Mouse (Mus musculus) intestine, embryonic 14.5 days (tissue): Measurements from ENCODE around the gene Ppp1r16b. TPM values are rescaled to one million over a fixed set of nuclear protein-coding genes. Genes with fewer than 3 reads are reported as not detected.

Experiments
- ATAC-seq: fragments of 200-750 bp; cut with Nextera tagmentation; replicated peaks from 2 replicates; pipeline ENCODE4 v1.8.0; 2017; ENCODE audit warnings: low read depth, moderate number of reproducible peaks, moderate TSS enrichment, moderate library complexity; ENCODE audit not compliant: low FRiP score, low TSS enrichment
- DNase-seq: peaks from one replicate; pipeline ENCODE4 v3.0.0-alpha.2; 2018; ENCODE audit warnings: low spot score
- H3K27ac ChIP-seq: fragments of 300-500 bp; sonication (generic); 2 replicates; pipeline ENCODE4 v1.5.1; 2014; ENCODE audit warnings: low read depth, mild to moderate bottlenecking, control low read depth
- H3K27me3 ChIP-seq: fragments of 300-500 bp; sonication (generic); replicated peaks from 2 replicates; pipeline ENCODE4 v1.6.1; 2014; ENCODE audit warnings: low read length, control low read depth; ENCODE audit not compliant: control insufficient read depth, insufficient read depth
- H3K36me3 ChIP-seq: fragments of 300-500 bp; sonication (generic); 2 replicates; pipeline ENCODE4 v1.6.1; 2014; ENCODE audit warnings: low read length, control low read depth; ENCODE audit not compliant: control insufficient read depth, insufficient read depth
- H3K4me1 ChIP-seq: fragments of 300-500 bp; sonication (generic); replicated peaks from 2 replicates; pipeline ENCODE4 v1.6.1; 2014; ENCODE audit warnings: low read length, control low read depth, mixed read lengths; ENCODE audit not compliant: control insufficient read depth, insufficient read depth
- H3K4me2 ChIP-seq: fragments of 300-500 bp; sonication (generic); 2 replicates; pipeline ENCODE4 v1.6.1; 2014; ENCODE audit warnings: low read length
- H3K4me3 ChIP-seq: fragments of 300-500 bp; sonication (generic); 2 replicates; pipeline ENCODE4 v1.5.1; 2014; ENCODE audit warnings: low read depth, low read length, control low read depth, mixed read lengths
- H3K9ac ChIP-seq: fragments of 300-500 bp; sonication (generic); 2 replicates; pipeline ENCODE4 v1.6.1; 2014; ENCODE audit warnings: mild to moderate bottlenecking, low read length
- H3K9me3 ChIP-seq: fragments of 300-500 bp; sonication (generic); 2 replicates; pipeline ENCODE4 v1.6.1; 2016; ENCODE audit warnings: low read length, control low read depth; ENCODE audit not compliant: control insufficient read depth
- WGBS: fragments of 180-500 bp; shearing (Covaris S2); extraction: QIAGEN DNeasy Blood & Tissue Kit; methylation state at CpG from one replicate; pipeline ENCODE4 v1.1.7; 2014; 5-methylcytosine and 5-hydroxymethylcytosine counted together
- polyA plus RNA-seq: library from polyadenylated mRNA; unstranded; fragments of >200 nt; fragmentation: Nextera tagmentation; extraction: Ambion mirVana; gene quantifications from 2 replicates; pipeline ENCODE4 v1.2.1, GENCODE M21; 2014

Gene Ppp1r16b
- polyA plus RNA-seq, 1 experiment from 2014 or later: 5.0 TPM

GRCm38 (mm10) chr2:158659346-158659745 is 5.9 kb upstream of the Ppp1r16b start:
- DNase-seq (no peak), ATAC-seq (no peak)
- Histone ChIP-seq H3K4me2 (no peak overlapping the region), H3K9me3 (no peaks in the 10 kb centered on the region), H3K36me3 (no peaks in the 10 kb centered on the region), H3K27me3 (no peaks in the 10 kb centered on the region), H3K4me3 (no peak overlapping the region), H3K27ac (peak overlapping the region; percentile 39; the same call in 1 of the 2 replicates), H3K4me1 (peaks cover 9% of the 10 kb centered on the region), H3K9ac (no peak overlapping the region)
- 60% methylated on average over 3 of the region's 3 CpGs for WGBS

GRCm38 (mm10) chr2:158666071-158666800 is 1.0 kb downstream of the Ppp1r16b start:
- Histone ChIP-seq H3K9me3 (no peaks in the 10 kb centered on the region), H3K9ac (no peak overlapping the region), H3K4me2 (no peak overlapping the region; the same call in 1 of the 2 replicates), H3K36me3 (no peaks in the 10 kb centered on the region), H3K27ac (peak overlapping the region; percentile 12; the same call in 1 of the 2 replicates), H3K4me3 (no peak overlapping the region), H3K4me1 (peaks cover 14% of the 10 kb centered on the region), H3K27me3 (peaks cover 56% of the 10 kb centered on the region)
- 50% methylated on average over 13 of the region's 13 CpGs for WGBS
- no peak for DNase-seq
- ATAC-seq: no peak

- H3K4me1 ChIP-seq: peaks cover 14% of the 10 kb centered on the region
- peak overlapping the region; percentile 75 for H3K4me2 ChIP-seq
- peak; percentile 61 for ATAC-seq
- DNase-seq: peak; percentile 67
- no peaks in the 10 kb centered on the region for H3K9me3 ChIP-seq
- no peak overlapping the region for H3K27ac ChIP-seq
- H3K9ac ChIP-seq: peak overlapping the region; percentile 29
- H3K27me3 ChIP-seq: peaks cover 56% of the 10 kb centered on the region
- H3K36me3 ChIP-seq: no peaks in the 10 kb centered on the region
- under 1% methylated on average over 47 of the region's 47 CpGs for WGBS
- H3K4me3 ChIP-seq: peak overlapping the region; percentile 40
Measured at GRCm38 (mm10) chr2:158667022-158667670, 1.9 kb downstream of the Ppp1r16b start.

- peak; percentile 75 for DNase-seq
- H3K36me3 ChIP-seq: no peaks in the 10 kb centered on the region
- peaks cover 56% of the 10 kb centered on the region for H3K27me3 ChIP-seq
- H3K9ac ChIP-seq: peak overlapping the region; percentile 29
- under 1% methylated on average over 53 of the region's 54 CpGs for WGBS
- ATAC-seq: peak; percentile 42
- H3K9me3 ChIP-seq: no peaks in the 10 kb centered on the region
- H3K4me2 ChIP-seq: peak overlapping the region; percentile 75
- peak overlapping the region; percentile 40 for H3K4me3 ChIP-seq
- no peak overlapping the region for H3K27ac ChIP-seq
- peaks cover 14% of the 10 kb centered on the region for H3K4me1 ChIP-seq
Measured at GRCm38 (mm10) chr2:158667671-158668432, 2.7 kb downstream of the Ppp1r16b start.

GRCm38 (mm10) chr2:158668433-158669010 is 3.3 kb downstream of the Ppp1r16b start:
- Histone ChIP-seq H3K27me3 (peaks cover 56% of the 10 kb centered on the region), H3K9ac (no peak overlapping the region)

GRCm38 (mm10) chr2:158669199-158670195 is 4.3 kb downstream of the Ppp1r16b start:
- WGBS: 55% methylated on average over 13 of the region's 13 CpGs
- no peaks in the 10 kb centered on the region for H3K9me3 ChIP-seq
- no peak for DNase-seq
- no peak overlapping the region for H3K4me3 ChIP-seq
- H3K36me3 ChIP-seq: no peaks in the 10 kb centered on the region
- no peak overlapping the region for H3K27ac ChIP-seq
- H3K27me3 ChIP-seq: peaks cover 56% of the 10 kb centered on the region
- peak overlapping the region; percentile 75; the same call in 1 of the 2 replicates for H3K4me2 ChIP-seq
- no peak for ATAC-seq
- H3K4me1 ChIP-seq: peaks cover 20% of the 10 kb centered on the region
- H3K9ac ChIP-seq: no peak overlapping the region

More at GRCm38 (mm10) chr2:158668433-158669010, 3.3 kb downstream of the Ppp1r16b start:
- DNase-seq (no peak), ATAC-seq (0 out of 2 replicates have a peak, but pooled peaks have one; percentile 13)
- H3K9me3 ChIP-seq: no peaks in the 10 kb centered on the region
- H3K4me2 ChIP-seq: peak overlapping the region; percentile 75
- 14% methylated on average over 21 of the region's 23 CpGs for whole genome bisulfite sequencing
- peaks cover 20% of the 10 kb centered on the region for H3K4me1 ChIP-seq
- H3K4me3 ChIP-seq: peak overlapping the region; percentile 40
- H3K36me3 ChIP-seq: no peaks in the 10 kb centered on the region
- H3K27ac ChIP-seq: no peak overlapping the region

GRCm38 (mm10) chr2:158670571-158670970 is 5.4 kb downstream of the Ppp1r16b start:
- Histone ChIP-seq H3K9ac (no peak overlapping the region), H3K4me3 (no peak overlapping the region), H3K4me2 (no peak overlapping the region), H3K36me3 (no peaks in the 10 kb centered on the region), H3K4me1 (peaks cover 20% of the 10 kb centered on the region), H3K27me3 (peaks cover 50% of the 10 kb centered on the region), H3K9me3 (no peaks in the 10 kb centered on the region), H3K27ac (no peak overlapping the region)
- DNase-seq (no peak), ATAC-seq (no peak)
- WGBS: 50% methylated on average over 10 of the region's 10 CpGs
